Mouse (Mus musculus) macrophage (primary cell): Measurements from ENCODE around the gene Sept1. TPM values are rescaled to one million over a fixed set of nuclear protein-coding genes. Genes with fewer than 3 reads are reported as not detected.

Source experiments
- H3K27ac ChIP-seq: fragments of 350-480 bp; formaldehyde crosslinking; 2 replicates; pipeline ENCODE4 v1.9.0; 2021
- H3K36me3 ChIP-seq: fragments of 350-480 bp; formaldehyde crosslinking; 2 replicates; pipeline ENCODE4 v1.9.0; 2021; ENCODE audit errors: inconsistent target
- H3K4me3 ChIP-seq: fragments of 350-480 bp; formaldehyde crosslinking; 2 replicates; pipeline ENCODE4 v1.9.0; 2021; ENCODE audit errors: inconsistent target
- H3K79me2 ChIP-seq: fragments of 350-480 bp; formaldehyde crosslinking; 2 replicates; pipeline ENCODE4 v1.9.0; 2021; ENCODE audit errors: inconsistent target
- WGBS: methylation state at CpG from one replicate; pipeline ENCODE4 v1.1.7; 2026; ENCODE audit warnings: inconsistent platforms; ENCODE audit not compliant: missing documents; 5-methylcytosine and 5-hydroxymethylcytosine counted together
- polyA plus RNA-seq: library from polyadenylated mRNA; stranded (reverse); fragments of 250-400 nt; gene quantifications from 3 replicates; pipeline ENCODE4 v1.2.4, GENCODE M21; 2018; ENCODE audit warnings: inconsistent platforms
- total RNA-seq, 78 experiments: library from RNA; depleted of rRNA; stranded (reverse); fragments of 250-400 nt; gene quantifications; 1 replicate in 9 of 78; 2 replicates in 24 of 78; 3 replicates in 43 of 78; 4 replicates in 2 of 78; pipeline ENCODE4 v1.2.4; 2018; ENCODE audit warnings: inconsistent platforms in 56 of 78

The Sept1 gene
- total RNA-seq (2018; cell fraction: chromatin; rRNA removed), result 1 to 10 TPM in 16 of 26 experiments, not detected in 10; 1.4 to 7.7 (median 3.5) TPM
- total RNA-seq (2018; cell fraction: cytosol; rRNA removed), result 1 to 10 TPM in 3 of 26 experiments, under 1 TPM in 20, not detected in 3; 0.18 to 1.8 (median 0.47) TPM
- 10 to 100 TPM in 5 of 26 experiments, 1 to 10 TPM in 19, under 1 TPM in 2; 0.89 to 12.9 (median 2.4) TPM for total RNA-seq (2018; cell fraction: nucleus; rRNA removed)
- 0.75 to 2.4 TPM (median 1.9 TPM) in 3 replicates for polyA plus RNA-seq

DNA sequence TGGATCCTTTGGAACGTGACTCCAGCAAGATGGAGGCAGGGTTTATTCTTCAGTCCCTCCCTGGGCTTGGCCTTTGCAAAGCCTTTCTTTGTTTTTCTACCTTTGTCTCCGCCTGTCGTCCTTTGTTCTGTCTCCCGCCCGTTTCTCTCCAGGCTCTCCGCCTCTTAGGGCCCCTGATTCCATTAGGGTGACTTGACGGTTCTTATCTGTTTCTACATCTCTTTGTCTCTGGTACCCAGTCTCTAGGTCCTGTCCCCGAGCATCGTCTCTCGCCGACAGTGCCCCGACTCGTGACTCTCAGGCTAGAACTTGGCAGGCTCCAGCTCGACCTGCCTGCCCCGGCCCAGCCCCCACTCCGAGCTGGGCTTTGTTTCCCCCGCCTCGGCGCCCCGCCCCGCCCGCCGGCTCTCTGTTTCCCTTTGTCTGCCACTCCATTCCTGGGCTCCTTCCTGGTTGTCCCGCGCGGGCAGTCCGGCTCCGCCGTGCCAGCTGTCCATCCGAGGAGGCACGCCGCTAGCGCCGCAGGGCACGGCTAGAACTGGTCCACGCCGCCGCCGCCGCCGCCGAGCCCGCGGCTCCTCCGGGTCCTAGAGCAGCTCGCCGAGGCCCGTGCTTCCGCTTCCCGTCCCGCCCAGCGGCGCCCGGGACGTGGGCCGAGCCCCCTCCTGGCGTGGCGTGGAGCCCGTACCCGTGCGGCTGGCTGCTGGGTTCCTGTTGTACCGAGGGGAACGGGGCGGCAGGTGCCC lies at the start of gene Sept1, which contains the start of gene Zfp553:
Gene Sept1, minus strand, starts transcription at position 509 of the 746 bp plus-strand sequence.
Gene Zfp553, plus strand, starts transcription at position 440 of the 746 bp plus-strand sequence.
- peaks cover 20% of the 10 kb centered on the region; the same call in 1 of the 2 replicates for H3K36me3 ChIP-seq
- under 1% methylated on average over 63 of the region's 64 CpGs for WGBS
- H3K79me2 ChIP-seq, result peaks cover 31% of the 10 kb centered on the region
- peak within 1 kb of the TSS; percentile 90 for H3K4me3 ChIP-seq
- H3K27ac ChIP-seq, result peak within 1 kb of the TSS; percentile 61

GRCm38 (mm10) chr7:127282190-127282589 lies 49.3 kb upstream of the Sept1 start:
- WGBS, result 56% methylated on average over 2 of the region's 2 CpGs

DNA sequence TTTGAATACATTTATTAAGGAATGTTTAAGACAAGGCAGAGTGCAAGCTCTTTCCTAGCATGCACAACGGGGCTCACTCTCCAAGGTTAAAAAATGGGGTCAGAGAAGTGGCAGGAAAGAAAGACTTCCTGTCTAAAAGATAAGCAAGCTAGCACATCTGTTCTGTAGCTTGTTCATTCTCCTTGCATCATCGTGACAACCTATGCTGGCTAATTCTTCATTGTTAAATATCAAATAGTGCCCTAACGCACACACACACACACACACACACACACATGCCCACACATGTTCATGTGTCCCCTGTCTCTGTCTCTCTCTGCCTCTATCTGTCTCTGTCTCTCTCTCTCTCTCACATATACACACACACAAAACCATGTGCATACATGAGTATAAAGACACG lies 48.2 kb upstream of the Sept1 start:
- 13% methylated on average over 4 of the region's 4 CpGs for WGBS
- H3K27ac ChIP-seq, result no peak overlapping the region
- H3K4me3 ChIP-seq, result no peak overlapping the region

More at GRCm38 (mm10) chr7:127282190-127282589, 49.3 kb upstream of the Sept1 start:
- Histone ChIP-seq H3K27ac (no peak overlapping the region), H3K79me2 (no peaks in the 10 kb centered on the region), H3K36me3 (no peaks in the 10 kb centered on the region), H3K4me3 (no peak overlapping the region)

GRCm38 (mm10) chr7:127280092-127280491 lies 47.2 kb upstream of the Sept1 start:
- Histone ChIP-seq H3K4me3 (no peak overlapping the region), H3K79me2 (no peaks in the 10 kb centered on the region), H3K27ac (no peak overlapping the region), H3K36me3 (no peaks in the 10 kb centered on the region)
- 93% methylated on average over 3 of the region's 3 CpGs for WGBS

More for the DNA sequence above, 48.2 kb upstream of the Sept1 start:
- no peaks in the 10 kb centered on the region for H3K36me3 ChIP-seq
- no peaks in the 10 kb centered on the region for H3K79me2 ChIP-seq

- Histone ChIP-seq H3K79me2 (peaks cover 3% of the 10 kb centered on the region), H3K36me3 (no peaks in the 10 kb centered on the region), H3K27ac (no peak overlapping the region), H3K4me3 (no peak overlapping the region)
- WGBS, result 15% methylated on average over 8 of the region's 8 CpGs
Measured at GRCm38 (mm10) chr7:127278311-127278710, 45.4 kb upstream of the Sept1 start.

DNA sequence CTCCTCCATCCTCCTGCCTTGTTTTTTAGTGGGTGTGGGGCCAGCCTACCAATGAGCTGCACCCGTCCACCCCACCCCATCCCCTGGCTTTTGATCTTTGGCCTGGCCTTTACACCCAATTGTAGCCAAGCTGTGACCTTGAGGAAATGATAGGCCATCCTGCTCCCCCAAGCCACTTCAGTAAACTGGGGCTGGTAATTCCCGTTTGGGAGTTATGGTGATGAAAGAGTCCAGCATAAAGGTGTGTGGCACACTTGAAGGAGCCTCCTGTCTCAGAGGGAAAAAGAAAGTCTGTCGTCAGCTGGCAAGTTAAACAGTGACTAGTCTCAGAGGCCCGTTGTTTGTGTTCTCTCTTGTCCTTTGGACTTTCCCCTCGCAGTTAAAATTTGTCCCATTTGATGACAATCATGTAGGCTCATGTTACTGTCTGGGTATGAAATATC lies 43.6 kb upstream of the Sept1 start:
- H3K36me3 ChIP-seq, result no peaks in the 10 kb centered on the region
- H3K79me2 ChIP-seq, result peaks cover 21% of the 10 kb centered on the region
- no peak overlapping the region for H3K4me3 ChIP-seq
- H3K27ac ChIP-seq, result no peak overlapping the region
- 95% methylated on average over 5 of the region's 5 CpGs for WGBS

- Histone ChIP-seq H3K79me2 (peaks cover 23% of the 10 kb centered on the region), H3K27ac (peak within 1 kb of the TSS; percentile 63), H3K4me3 (peak within 1 kb of the TSS; percentile 48), H3K36me3 (no peaks in the 10 kb centered on the region)
- 1% methylated on average over 39 of the region's 39 CpGs for WGBS
Measured at GRCm38 (mm10) chr7:127273925-127274789, 41.2 kb upstream of the Sept1 start, which contains the start of gene Sephs2. Sephs2 (minus strand) TSS chr7:127274055.

GRCm38 (mm10) chr7:127273118-127273923 lies 40.4 kb upstream of the Sept1 start:
- Histone ChIP-seq H3K4me3 (peak overlapping the region; percentile 48), H3K79me2 (peaks cover 23% of the 10 kb centered on the region), H3K36me3 (no peaks in the 10 kb centered on the region), H3K27ac (peak overlapping the region; percentile 38)
- WGBS, result 14% methylated on average over 49 of the region's 50 CpGs

DNA sequence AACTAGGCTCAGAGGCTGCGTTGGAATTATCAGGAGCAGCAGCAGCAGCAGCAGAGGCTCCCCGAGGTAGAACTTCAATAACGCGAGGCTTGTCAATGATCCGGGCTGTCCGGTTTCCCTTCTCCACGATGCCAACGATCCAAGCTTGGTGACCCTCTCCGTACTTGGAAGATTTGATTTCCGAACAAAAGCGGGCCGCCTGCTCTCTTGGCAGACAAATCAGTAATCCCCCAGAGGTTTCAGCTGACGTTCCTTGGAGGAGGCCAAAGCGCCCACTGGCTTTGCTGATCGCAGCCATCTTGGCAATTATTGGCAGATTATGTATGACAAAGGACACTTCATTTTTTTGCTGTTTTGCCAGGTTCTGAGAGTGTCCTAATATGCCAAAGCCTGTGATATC lies 39.6 kb upstream of the Sept1 start:
- Histone ChIP-seq H3K4me3 (no peak overlapping the region), H3K79me2 (peaks cover 23% of the 10 kb centered on the region), H3K27ac (no peak overlapping the region; the same call in 1 of the 2 replicates), H3K36me3 (no peaks in the 10 kb centered on the region)
- 95% methylated on average over 15 of the region's 15 CpGs for WGBS

DNA sequence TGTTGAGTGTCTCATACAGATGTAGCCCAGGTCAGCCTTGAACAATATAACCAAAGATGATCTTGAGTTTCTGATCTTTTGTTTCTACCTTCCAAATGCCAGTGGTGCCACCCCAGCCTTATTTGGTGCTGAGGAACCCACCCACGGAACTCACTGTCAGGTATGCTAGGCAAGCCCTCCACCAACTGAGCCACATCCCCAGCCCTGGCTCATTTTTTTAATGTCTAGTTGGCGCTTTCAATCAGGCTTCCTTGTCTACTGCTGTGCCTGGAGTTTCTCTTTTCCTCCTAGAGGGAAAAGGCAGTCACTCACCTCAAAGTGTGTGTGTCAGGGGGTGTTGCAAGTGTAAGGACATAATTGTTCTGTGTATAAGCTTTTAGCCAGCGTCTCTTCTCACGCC lies 38.2 kb upstream of the Sept1 start:
- WGBS, result 88% methylated on average over 4 of the region's 4 CpGs
- Histone ChIP-seq H3K36me3 (no peaks in the 10 kb centered on the region), H3K4me3 (no peak overlapping the region), H3K79me2 (peaks cover 23% of the 10 kb centered on the region), H3K27ac (peak overlapping the region; percentile 63)

GRCm38 (mm10) chr7:127270666-127271065 lies 37.7 kb upstream of the Sept1 start:
- Histone ChIP-seq H3K27ac (peak overlapping the region; percentile 63), H3K4me3 (no peak overlapping the region), H3K79me2 (peaks cover 23% of the 10 kb centered on the region), H3K36me3 (no peaks in the 10 kb centered on the region)
- WGBS, result 68% methylated on average over 5 of the region's 5 CpGs

- 4% methylated on average over 2 of the region's 2 CpGs for WGBS
- H3K4me3 ChIP-seq, result no peak overlapping the region
- peak overlapping the region; percentile 63 for H3K27ac ChIP-seq
- peaks cover 23% of the 10 kb centered on the region for H3K79me2 ChIP-seq
- no peaks in the 10 kb centered on the region for H3K36me3 ChIP-seq
Measured at GRCm38 (mm10) chr7:127270256-127270655, 37.3 kb upstream of the Sept1 start.

GRCm38 (mm10) chr7:127263526-127263925 lies 30.6 kb upstream of the Sept1 start:
- 93% methylated on average over 2 of the region's 3 CpGs for WGBS
- no peak overlapping the region for H3K27ac ChIP-seq
- no peaks in the 10 kb centered on the region for H3K36me3 ChIP-seq
- H3K79me2 ChIP-seq, result no peaks in the 10 kb centered on the region
- no peak overlapping the region for H3K4me3 ChIP-seq
